Mouse (Mus musculus) ZHBTc4 (cell line): ENCODE results near the gene Arid1a.
A peak's percentile ranks its signal among the peaks of the same experiment; 100 is the strongest.
"Not testable (repeated sequence)": the region's sequence is repeated elsewhere in the genome, so short reads cannot be mapped to it uniquely, and the experiment has no call there.

Source experiments
- DNase-seq: peaks from one replicate; pipeline ENCODE4 v3.0.0-alpha.2; 2011; ENCODE audit warnings: low read depth, low spot score

Arid1a gene

GRCm38 (mm10) chr4:133654070-133654469, 102.5 kb downstream of the Arid1a start:
- DNase-seq: peak; percentile 71

- DNase-seq: no peak
These were observed 103.8 kb downstream of the Arid1a start for GRCm38 (mm10) chr4:133652746-133653145.

GRCm38 (mm10) chr4:133651986-133652385, 104.6 kb downstream of the Arid1a start:
- no peak for DNase-seq

- peak; percentile 36 for DNase-seq
These were observed 105.1 kb downstream of the Arid1a start for GRCm38 (mm10) chr4:133651445-133651844.

GRCm38 (mm10) chr4:133649989-133650699, 106.4 kb downstream of the Arid1a start, which contains the start of gene Zdhhc18:
Gene Zdhhc18, minus strand, starts transcription at chr4:133650154.
- peak; percentile 91 for DNase-seq

GRCm38 (mm10) chr4:133649464-133649863, 107.1 kb downstream of the Arid1a start:
- DNase-seq: not testable (repeated sequence)

- peak; percentile 83 for DNase-seq
These were observed 110.9 kb downstream of the Arid1a start for GRCm38 (mm10) chr4:133645680-133646079.

- DNase-seq: peak; percentile 70
These were observed 111.4 kb downstream of the Arid1a start for GRCm38 (mm10) chr4:133645195-133645594.

- no peak for DNase-seq
These were observed 122.5 kb downstream of the Arid1a start for GRCm38 (mm10) chr4:133634043-133634410.

- DNase-seq: peak; percentile 94
These were observed 123.1 kb downstream of the Arid1a start for GRCm38 (mm10) chr4:133633332-133634042.

GRCm38 (mm10) chr4:133632483-133633327, 123.9 kb downstream of the Arid1a start:
- DNase-seq: peak; percentile 58

- peak; percentile 76 for DNase-seq
These were observed 124.7 kb downstream of the Arid1a start for GRCm38 (mm10) chr4:133631769-133632411.

GRCm38 (mm10) chr4:133631071-133631768, 125.3 kb downstream of the Arid1a start:
- no peak for DNase-seq

- no peak for DNase-seq
These were observed 126.1 kb downstream of the Arid1a start for GRCm38 (mm10) chr4:133630326-133630920.

GRCm38 (mm10) chr4:133629191-133629590, 127.4 kb downstream of the Arid1a start:
- DNase-seq: no peak
